Mouse (Mus musculus): ENCODE measurements around the gene Barhl2.

DNA sequence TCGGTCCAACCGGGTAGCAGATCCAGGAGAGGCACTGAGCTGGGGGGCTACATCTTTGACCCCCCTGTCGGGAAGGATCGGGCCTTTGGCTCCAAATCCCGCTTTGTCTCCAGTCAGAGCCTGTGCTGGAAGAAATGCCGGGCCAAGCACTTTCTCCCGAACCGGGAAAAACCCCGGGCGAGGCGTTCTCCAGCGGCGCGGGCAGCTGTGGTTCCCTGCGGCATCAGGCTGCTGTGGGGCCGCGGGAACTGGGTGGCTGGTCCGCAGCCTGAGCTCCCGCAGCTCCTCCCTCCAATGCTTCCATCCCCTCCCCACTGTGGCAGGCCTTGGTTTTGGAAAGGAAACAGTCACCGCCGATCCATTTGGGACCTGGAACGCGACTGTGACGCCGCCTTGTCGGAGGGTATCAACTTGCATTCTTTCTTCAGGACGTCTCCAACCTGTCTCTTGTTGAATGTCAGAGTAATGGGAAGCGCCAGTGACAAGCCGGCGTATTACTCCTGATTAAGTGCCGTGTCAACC, 1.2 kb upstream of the Barhl2 start:
- TF ChIP-seq GATA1 (IDR thresholded peaks at IDR 0.05; ENCODE audit: borderline replicate concordance, low read length) (no peak), FLI1 (IDR thresholded peaks at IDR 0.05; ENCODE audit: low read length) (no peak)
